Mouse (Mus musculus): ENCODE results near the gene Casq1. TPM values are rescaled to one million over a fixed set of nuclear protein-coding genes. Genes with fewer than 3 reads are reported as not detected.
A peak's percentile ranks its signal among the peaks of the same experiment; 100 is the strongest.

The Casq1 gene
- total RNA-seq, 2 experiments from 2014 or later: not detected

DNA sequence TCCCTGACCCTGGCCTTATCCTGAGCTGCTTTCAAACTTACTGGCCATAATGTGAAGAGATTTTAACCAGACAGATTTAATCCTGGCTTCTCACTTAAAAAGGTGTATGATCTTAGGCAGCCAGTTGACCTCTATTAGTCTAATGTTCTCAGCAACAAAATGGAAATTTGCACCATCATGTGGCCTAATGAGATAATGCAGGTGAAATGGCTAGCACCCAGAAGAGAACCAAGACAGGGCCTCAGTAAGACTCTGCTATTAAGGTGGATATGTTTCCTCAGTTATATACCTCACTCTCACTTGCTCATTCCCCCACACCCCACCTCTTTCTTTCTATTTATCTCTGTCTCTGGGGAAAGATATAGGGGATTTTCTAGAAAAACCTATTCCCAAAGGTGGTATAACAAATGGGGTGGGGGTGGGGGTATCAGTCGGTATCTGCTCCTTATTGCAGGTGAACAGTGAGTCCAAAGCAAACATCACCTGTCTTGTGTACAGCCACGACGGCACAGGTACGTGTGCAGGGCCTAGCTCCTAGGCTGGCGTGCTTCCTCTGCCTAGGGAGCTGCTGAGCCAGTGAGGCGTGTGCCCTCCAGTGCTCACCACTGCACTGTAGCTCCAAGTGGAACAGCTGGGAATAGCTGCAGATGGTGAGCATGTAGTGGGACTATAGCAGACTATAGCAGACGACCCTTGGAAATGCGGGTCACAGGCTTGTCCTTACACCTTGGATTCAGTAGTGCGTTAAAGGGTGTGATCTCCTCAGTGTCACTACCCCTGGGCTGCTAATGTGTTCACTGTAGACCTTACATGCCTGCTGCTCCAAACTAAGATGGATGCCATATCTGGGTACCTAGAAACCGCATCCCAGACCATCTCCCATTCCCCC lies 33.0 kb downstream of the Casq1 start:
- peak; percentile 44; the same call in 1 of the 2 replicates for ATAC-seq (replicated peaks; ENCODE audit: low FRiP score, low TSS enrichment, poor library complexity, severe bottlenecking)

DNA sequence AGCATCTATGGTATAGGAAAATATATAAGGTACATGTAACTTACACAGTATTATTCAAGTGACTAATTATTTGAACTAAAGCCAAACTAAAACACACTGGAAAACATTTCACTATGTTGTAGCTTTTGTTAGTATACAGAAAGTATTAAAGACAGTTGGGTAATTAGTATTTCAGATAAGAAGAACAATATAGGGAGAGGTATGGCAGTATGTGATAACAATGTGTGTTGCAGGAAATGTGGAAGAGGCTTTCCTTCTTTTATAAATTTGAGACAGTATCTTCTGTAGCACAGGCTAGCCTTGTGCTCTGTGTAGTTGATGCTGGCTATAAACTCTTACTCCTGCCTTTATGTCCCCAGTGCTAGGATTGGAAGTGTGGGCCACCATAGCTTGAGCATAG lies 35.8 kb downstream of the Casq1 start:
- 0 out of 2 replicates have a peak, but pooled peaks have one; percentile 23 for ATAC-seq (replicated peaks; ENCODE audit: low FRiP score, low TSS enrichment, poor library complexity, severe bottlenecking)

DNA sequence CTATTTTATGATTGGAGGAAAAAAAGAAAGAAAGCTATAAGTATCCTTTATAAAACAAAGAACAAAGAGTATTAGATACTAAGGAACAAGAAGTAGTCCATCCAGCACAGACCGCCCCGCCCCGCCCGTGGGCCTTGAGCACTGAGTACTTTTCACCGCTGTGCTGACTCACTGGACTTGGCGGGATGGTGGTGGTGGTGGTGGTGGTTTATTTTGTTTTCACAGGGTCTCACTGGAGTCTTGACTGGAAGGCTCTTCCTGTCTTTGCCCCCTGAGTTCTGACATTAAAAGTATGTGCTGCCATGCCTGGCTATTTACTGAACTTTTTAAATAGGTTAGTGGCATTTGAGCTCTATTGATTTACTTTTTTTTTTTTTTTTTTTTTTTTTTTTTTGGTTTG lies 36.6 kb downstream of the Casq1 start:
- no peak for ATAC-seq (replicated peaks; ENCODE audit: low FRiP score, low TSS enrichment, poor library complexity, severe bottlenecking)

DNA sequence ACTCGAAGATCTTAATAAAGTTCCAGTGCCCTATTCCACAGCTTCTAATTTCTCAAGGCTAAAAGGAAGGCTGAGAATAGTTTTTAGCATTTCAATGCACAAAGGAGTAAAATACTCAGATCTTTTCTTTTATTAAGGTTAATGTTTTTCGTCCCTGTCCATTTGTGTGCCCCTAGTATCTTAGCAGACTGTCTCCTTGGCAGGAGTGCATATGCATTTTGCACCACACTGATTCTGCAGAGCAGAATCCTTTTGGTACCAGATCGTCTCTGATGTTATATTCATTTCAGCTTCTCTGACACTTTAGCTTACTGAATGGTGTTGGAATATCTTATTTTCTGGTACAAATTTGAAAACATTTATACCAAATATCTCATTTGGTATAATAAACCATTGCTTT lies 37.9 kb downstream of the Casq1 start:
- ATAC-seq (replicated peaks; ENCODE audit: low FRiP score, low TSS enrichment, poor library complexity, severe bottlenecking): no peak

DNA sequence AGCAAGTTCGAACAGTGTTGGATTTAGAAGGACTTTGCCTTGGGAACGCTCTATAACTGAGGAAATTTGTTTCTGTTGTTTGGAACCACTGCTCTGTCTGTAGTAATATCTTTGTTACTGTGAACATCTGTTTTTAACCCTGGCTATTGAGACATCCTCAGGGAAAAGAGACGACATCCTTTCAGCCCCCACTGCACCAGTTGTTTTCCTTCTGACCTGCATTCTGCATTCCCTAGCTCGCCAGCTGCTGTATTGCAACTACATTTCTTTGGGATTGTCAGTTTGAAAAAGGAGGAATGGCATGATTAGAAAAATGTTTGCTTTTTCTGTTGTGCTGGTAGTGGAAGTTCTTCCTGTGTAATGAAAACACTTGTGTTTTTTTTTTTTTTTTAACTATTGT lies 38.8 kb downstream of the Casq1 start:
- no peak for ATAC-seq (replicated peaks; ENCODE audit: low FRiP score, low TSS enrichment, poor library complexity, severe bottlenecking)

DNA sequence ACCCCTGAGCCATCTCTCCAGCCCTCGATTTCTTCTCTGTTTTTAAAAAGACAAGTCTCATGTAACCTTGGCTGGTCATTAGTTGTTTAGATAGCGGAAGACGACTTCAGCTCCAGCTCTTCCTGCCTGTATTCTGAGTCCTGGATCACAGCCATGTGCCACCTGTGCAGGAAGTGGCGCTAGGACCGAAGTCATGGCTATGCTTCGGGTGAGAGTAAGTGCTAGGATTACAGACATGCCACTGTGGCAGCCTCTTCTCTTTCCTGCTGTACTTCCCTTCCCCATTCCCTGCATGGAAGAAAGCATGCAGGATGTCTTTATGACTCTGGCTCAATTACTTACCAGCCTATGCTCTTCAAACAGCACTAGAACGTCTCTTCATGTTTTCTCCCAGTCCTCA lies 40.6 kb downstream of the Casq1 start:
- no peak for ATAC-seq (replicated peaks; ENCODE audit: low FRiP score, low TSS enrichment, poor library complexity, severe bottlenecking)

DNA sequence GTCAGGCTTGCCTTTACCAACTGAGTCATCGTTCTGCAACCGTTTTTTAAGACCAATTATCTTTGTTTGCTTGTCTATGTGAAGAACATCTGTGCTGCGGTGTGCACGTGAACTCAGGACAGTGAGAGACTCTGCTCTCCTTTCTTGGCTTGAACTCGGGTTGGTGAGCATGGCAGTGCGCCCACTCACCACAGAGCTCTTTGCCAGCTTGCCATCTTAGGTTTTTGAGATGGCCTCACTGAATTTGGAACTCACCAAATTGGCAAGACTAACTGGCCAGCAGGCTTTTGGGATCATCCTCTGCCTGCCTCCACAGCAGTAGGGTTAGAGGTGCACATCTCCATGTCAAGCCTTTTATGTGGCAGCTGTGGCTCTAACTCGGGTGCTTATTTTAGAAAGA lies 41.9 kb downstream of the Casq1 start:
- ATAC-seq (replicated peaks; ENCODE audit: low FRiP score, low TSS enrichment, poor library complexity, severe bottlenecking): no peak

DNA sequence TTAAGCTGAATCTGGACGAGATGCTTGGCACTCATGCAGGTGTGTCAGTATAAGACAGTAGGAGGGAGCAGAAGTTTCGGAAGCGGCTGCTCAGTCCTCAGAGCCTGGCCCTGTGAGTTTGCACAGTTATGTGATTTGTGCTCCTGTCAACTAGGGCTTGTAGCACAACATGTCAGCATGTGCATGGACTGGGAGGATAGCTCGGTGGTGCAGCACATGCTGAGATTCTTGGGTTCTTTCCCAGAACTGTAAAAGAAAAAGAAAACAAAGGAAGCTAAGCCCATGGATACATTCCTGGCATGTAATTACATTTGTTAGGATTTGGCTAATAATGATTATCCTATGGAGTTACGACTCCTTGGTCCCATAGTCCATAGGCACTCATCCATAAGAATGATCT lies 46.5 kb downstream of the Casq1 start:
- no peak for ATAC-seq (replicated peaks; ENCODE audit: low FRiP score, low TSS enrichment, poor library complexity, severe bottlenecking)

DNA sequence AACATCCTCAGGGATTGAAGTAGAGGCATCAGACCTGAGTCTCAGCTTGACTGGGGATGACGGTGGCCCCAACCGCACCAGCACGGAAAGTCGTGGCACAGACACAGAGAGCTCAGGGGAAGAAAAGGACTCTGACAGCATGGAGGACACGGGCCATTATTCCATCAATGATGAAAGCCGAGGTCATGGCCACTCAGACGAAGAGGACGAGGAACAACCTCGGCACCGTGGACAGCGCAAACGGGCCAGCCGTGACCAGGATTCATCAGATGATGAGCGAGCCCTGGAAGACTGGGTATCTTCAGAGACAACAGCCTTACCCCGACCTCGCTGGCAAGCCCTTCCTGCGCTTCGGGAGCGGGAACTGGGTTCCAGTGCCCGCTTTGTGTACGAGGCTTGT lies 47.3 kb downstream of the Casq1 start:
- ATAC-seq (replicated peaks; ENCODE audit: low FRiP score, low TSS enrichment, poor library complexity, severe bottlenecking): no peak

DNA sequence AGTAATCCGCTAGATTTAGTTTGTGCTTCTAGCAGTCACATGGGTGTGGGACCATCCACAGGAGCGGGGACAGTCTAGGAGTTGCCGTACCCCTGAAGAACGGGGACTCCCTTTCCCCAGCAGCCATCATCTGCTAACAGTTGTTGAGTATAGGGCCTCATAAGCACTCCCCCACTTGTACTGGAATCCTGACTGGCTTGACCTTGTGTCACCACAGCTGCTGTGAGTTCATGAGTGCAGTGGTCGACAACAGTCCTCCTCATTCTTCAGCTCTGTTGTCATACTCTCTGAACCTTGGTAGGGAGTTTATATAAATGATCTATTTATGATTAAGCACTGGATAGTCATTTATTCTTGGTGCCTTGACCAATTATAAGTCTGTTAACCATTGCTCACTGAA lies 49.9 kb downstream of the Casq1 start:
- ATAC-seq (replicated peaks; ENCODE audit: low FRiP score, low TSS enrichment, poor library complexity, severe bottlenecking): no peak

DNA sequence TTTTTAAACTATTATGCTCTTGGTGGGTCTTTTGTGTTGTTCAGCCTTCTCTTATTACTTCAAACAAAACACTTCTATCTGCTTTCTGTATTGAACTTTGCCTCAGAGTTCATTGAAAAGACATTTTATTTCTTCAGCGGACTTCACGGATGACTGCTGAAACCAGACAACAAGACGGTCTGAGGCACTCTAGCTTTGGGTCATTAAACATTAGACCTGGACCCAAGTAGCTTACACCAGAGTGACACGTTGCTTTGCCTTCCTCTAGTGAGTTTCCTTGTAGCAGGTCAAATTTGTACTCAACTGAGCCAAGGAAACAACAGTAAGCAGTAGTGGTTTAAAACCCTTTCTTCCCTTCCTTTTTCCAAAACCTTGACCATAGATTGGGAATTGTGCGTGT lies 51.8 kb downstream of the Casq1 start:
- ATAC-seq (replicated peaks; ENCODE audit: low FRiP score, low TSS enrichment, poor library complexity, severe bottlenecking): no peak

DNA sequence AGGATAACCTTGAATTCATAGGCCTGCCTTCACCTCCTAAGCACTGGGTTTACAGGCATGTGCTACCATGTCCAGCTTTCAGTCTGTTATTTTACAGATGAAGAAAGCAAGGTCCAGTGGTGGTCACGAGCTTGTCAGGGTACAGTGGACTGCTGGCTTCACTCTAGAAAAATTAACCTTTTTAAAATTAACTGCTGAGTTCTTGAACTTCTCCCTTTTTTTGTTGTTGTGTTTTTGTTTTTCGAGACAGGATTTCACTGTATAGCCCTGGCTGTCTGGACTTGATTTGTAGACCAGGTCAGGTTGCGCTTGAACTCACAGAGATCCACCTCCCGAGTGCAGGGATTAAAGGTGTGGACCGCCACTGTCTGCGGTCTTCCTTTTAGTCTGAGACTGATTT lies 56.7 kb downstream of the Casq1 start:
- ATAC-seq (replicated peaks; ENCODE audit: low FRiP score, low TSS enrichment, poor library complexity, severe bottlenecking): no peak

DNA sequence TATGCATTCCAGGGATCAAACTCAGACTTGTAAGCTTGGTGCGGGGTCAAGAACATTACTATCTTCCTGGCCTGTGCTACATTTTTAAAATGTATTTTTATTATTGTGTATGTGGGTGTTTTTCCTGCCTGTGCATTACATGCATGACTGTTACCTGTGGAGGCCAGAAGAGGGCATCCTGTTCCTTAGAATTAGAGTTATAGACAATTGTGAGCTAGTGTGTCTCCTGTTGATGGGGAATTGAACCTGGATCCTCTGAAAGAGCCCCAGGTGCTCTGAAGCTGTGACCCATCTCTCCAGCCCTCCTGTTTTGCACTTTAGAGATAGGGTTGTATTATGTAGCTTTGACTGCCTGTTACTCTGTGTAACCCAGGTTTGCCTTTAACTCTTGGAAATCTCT lies 57.7 kb downstream of the Casq1 start:
- ATAC-seq (replicated peaks; ENCODE audit: low FRiP score, low TSS enrichment, poor library complexity, severe bottlenecking): peak; percentile 73

DNA sequence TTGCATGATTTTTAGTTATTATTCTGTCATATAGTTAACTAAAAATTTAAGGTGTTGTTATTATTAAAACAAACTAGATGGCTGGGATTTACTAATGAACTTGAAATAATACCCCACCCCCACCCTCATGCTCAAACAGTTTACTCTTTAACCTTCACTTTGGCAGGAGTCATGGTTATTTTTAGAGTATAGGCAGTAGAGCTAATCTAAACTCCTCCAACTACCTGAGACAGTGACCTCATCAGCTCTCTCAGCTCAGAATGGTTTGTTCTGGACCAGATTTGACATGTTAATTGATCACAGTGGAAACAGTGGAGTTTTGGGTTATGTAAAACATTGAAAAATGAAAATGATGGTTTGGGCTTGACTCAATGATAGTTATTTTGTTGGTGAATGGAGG lies 59.2 kb downstream of the Casq1 start:
- ATAC-seq (replicated peaks; ENCODE audit: low FRiP score, low TSS enrichment, poor library complexity, severe bottlenecking): no peak

DNA sequence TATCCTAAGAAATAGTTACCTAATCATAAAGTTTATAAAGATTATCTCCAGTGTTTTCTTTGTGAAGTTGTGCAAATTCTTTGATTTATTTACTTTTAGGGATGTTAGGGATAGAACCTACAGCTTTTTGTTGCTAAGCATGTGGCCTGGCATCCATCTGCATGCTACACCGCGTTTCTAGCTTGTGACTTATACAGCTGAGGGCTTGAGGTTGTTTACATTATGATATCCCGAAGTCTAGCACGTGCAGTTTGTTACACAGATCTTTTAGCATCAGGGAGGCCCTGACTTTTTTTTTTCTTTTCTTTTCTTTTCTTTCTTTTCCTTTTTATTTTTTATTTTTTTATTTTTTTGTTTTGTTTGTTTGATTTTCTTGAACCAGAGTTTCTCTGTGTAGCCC lies 59.7 kb downstream of the Casq1 start:
- ATAC-seq (replicated peaks; ENCODE audit: low FRiP score, low TSS enrichment, poor library complexity, severe bottlenecking): no peak

Other genes with a start within 250 kb of the Casq1 start
- 1.6 and 1.9 TPM in 2 replicates for gene Vangl2, start 191.4 kb downstream of the Casq1 start, total RNA-seq (2014; fragmentation: Nextera tagmentation)
- 0.42 and 2.6 TPM in 2 replicates for gene Vangl2, start 191.4 kb downstream of the Casq1 start, total RNA-seq (2017)
- gene Nhlh1, start 162.3 kb downstream of the Casq1 start, total RNA-seq (2014; fragmentation: Nextera tagmentation): not detected in 2 replicates
- not detected in 2 replicates for gene Nhlh1, start 162.3 kb downstream of the Casq1 start, total RNA-seq (2017)
- 107 and 133 TPM in 2 replicates for gene Copa, start 137.3 kb downstream of the Casq1 start, total RNA-seq (2014; fragmentation: Nextera tagmentation)
- 107 and 114 TPM in 2 replicates for gene Copa, start 137.3 kb downstream of the Casq1 start, total RNA-seq (2017)
- 42.0 and 57.3 TPM in 2 replicates for gene Ncstn, start 137.1 kb downstream of the Casq1 start, total RNA-seq (2014; fragmentation: Nextera tagmentation)
- gene Ncstn, start 137.1 kb downstream of the Casq1 start, total RNA-seq (2017): 19.7 and 24.6 TPM in 2 replicates
- gene Pex19, start 93.1 kb downstream of the Casq1 start, total RNA-seq (2014; fragmentation: Nextera tagmentation): 31.6 and 53.9 TPM in 2 replicates
- 45.1 and 48.2 TPM in 2 replicates for gene Pex19, start 93.1 kb downstream of the Casq1 start, total RNA-seq (2017)
- gene Dcaf8, start 71.8 kb downstream of the Casq1 start, total RNA-seq (2014; fragmentation: Nextera tagmentation): 106 and 110 TPM in 2 replicates
- 132 and 142 TPM in 2 replicates for gene Dcaf8, start 71.8 kb downstream of the Casq1 start, total RNA-seq (2017)
- 0.50 and 4.7 TPM in 2 replicates for gene Pea15a, start 13.1 kb downstream of the Casq1 start, total RNA-seq (2014; fragmentation: Nextera tagmentation)
- 2.0 TPM in 1 of 2 replicates, not detected in the other for gene Pea15a, start 13.1 kb downstream of the Casq1 start, total RNA-seq (2017)
- not detected in 2 replicates for gene Atp1a4, start 38.5 kb upstream of the Casq1 start, total RNA-seq (2014; fragmentation: Nextera tagmentation)
- gene Atp1a4, start 38.5 kb upstream of the Casq1 start, total RNA-seq (2017): not detected in 2 replicates
- 9.3 and 23.6 TPM in 2 replicates for gene Igsf8, start 41.8 kb upstream of the Casq1 start, total RNA-seq (2014; fragmentation: Nextera tagmentation)
- gene Igsf8, start 41.8 kb upstream of the Casq1 start, total RNA-seq (2017): 9.7 and 16.4 TPM in 2 replicates
- gene Atp1a2, start 78.2 kb upstream of the Casq1 start, total RNA-seq (2014; fragmentation: Nextera tagmentation): not detected in 2 replicates
- not detected in 2 replicates for gene Atp1a2, start 78.2 kb upstream of the Casq1 start, total RNA-seq (2017)
- not detected in 2 replicates for gene Kcnj9, start 109.5 kb upstream of the Casq1 start, total RNA-seq (2014; fragmentation: Nextera tagmentation)
- gene Kcnj9, start 109.5 kb upstream of the Casq1 start, total RNA-seq (2017): not detected in 2 replicates
- not detected in 2 replicates for gene Kcnj10, start 121.3 kb upstream of the Casq1 start, total RNA-seq (2014; fragmentation: Nextera tagmentation)
- gene Kcnj10, start 121.3 kb upstream of the Casq1 start, total RNA-seq (2017): 0.15 and 0.75 TPM in 2 replicates
- 12.9 and 18.2 TPM in 2 replicates for gene Pigm, start 156.7 kb upstream of the Casq1 start, total RNA-seq (2014; fragmentation: Nextera tagmentation)
- gene Pigm, start 156.7 kb upstream of the Casq1 start, total RNA-seq (2017): 16.4 and 16.8 TPM in 2 replicates